Mouse (Mus musculus): ENCODE results near the gene Phf14.
"Not testable (repeated sequence)": the region's sequence is repeated elsewhere in the genome, so short reads cannot be mapped to it uniquely, and the experiment has no call there.

Gene Phf14

GRCm38 (mm10) chr6:12089439-12089992 lies 181.9 kb downstream of the Phf14 start:
- no peak for DNase-seq (ENCODE audit: low spot score)

GRCm38 (mm10) chr6:12095716-12096115 lies 188.1 kb downstream of the Phf14 start:
- DNase-seq (ENCODE audit: low spot score), result no peak

- no peak for DNase-seq (ENCODE audit: low spot score)
These were observed 189.5 kb downstream of the Phf14 start for GRCm38 (mm10) chr6:12097125-12097524.

- DNase-seq (ENCODE audit: low spot score), result no peak
These were observed 197.5 kb downstream of the Phf14 start for GRCm38 (mm10) chr6:12105144-12105543.

- no peak for DNase-seq (ENCODE audit: low spot score)
These were observed 199.7 kb downstream of the Phf14 start for GRCm38 (mm10) chr6:12107326-12107725.

GRCm38 (mm10) chr6:12107786-12108185 lies 200.2 kb downstream of the Phf14 start:
- DNase-seq (ENCODE audit: low spot score), result no peak

GRCm38 (mm10) chr6:12116926-12117818 lies 209.6 kb downstream of the Phf14 start:
- no peak for DNase-seq (ENCODE audit: low spot score)

- DNase-seq (ENCODE audit: low spot score), result no peak
These were observed 210.4 kb downstream of the Phf14 start for GRCm38 (mm10) chr6:12117819-12118570.

- DNase-seq (ENCODE audit: low spot score), result no peak
These were observed 215.2 kb downstream of the Phf14 start for GRCm38 (mm10) chr6:12122759-12123158.

GRCm38 (mm10) chr6:12125031-12125803 lies 217.6 kb downstream of the Phf14 start:
- peak; percentile 41 for DNase-seq (ENCODE audit: low spot score)

- DNase-seq (ENCODE audit: low spot score), result not testable (repeated sequence)
These were observed 219.0 kb downstream of the Phf14 start for GRCm38 (mm10) chr6:12126601-12127000.

- DNase-seq (ENCODE audit: low spot score), result no peak
These were observed 219.7 kb downstream of the Phf14 start for GRCm38 (mm10) chr6:12127287-12127686.
